Mouse (Mus musculus): ENCODE measurements around the gene Txlnb.

GRCm38 (mm10) chr10:17844781-17845537, 48.9 kb downstream of the Txlnb start:
- TF ChIP-seq CTCF (IDR thresholded peaks at IDR 0.05; ENCODE audit: low read depth, low read length) (no peak), POLR2A (IDR thresholded peaks at IDR 0.05; ENCODE audit: borderline replicate concordance, low read depth, low read length) (no peak)
